Mouse (Mus musculus) liver, embryonic 11.5 days (tissue): Measurements from ENCODE around the gene A4gnt. TPM values are rescaled to one million over a fixed set of nuclear protein-coding genes. Genes with fewer than 3 reads are reported as not detected.

Experiments used
- polyA plus RNA-seq: library from polyadenylated mRNA; unstranded; fragments of >200 nt; fragmentation: Nextera tagmentation; extraction: Ambion mirVana; gene quantifications from 2 replicates; pipeline ENCODE4 v1.2.1, GENCODE M21; 2014

The A4gnt gene
- polyA plus RNA-seq, 1 experiment from 2014 or later: not detected

Other genes with a start within 250 kb of the A4gnt start
- gene Mras, start 175.1 kb upstream of the A4gnt start, polyA plus RNA-seq: 4.8 and 5.5 TPM in 2 replicates
- gene Nme9, start 161.0 kb upstream of the A4gnt start, polyA plus RNA-seq: not detected in 2 replicates
- 19.5 and 23.7 TPM in 2 replicates for gene Armc8, start 43.6 kb upstream of the A4gnt start, polyA plus RNA-seq
- 36.5 and 39.7 TPM in 2 replicates for gene Dbr1, start 36.7 kb upstream of the A4gnt start, polyA plus RNA-seq
- gene Dzip1l, start 17.0 kb downstream of the A4gnt start, polyA plus RNA-seq: 5.0 and 6.2 TPM in 2 replicates
- 0.08 and 0.21 TPM in 2 replicates for gene Cldn18, start 104.8 kb downstream of the A4gnt start, polyA plus RNA-seq